Mouse (Mus musculus): ENCODE results near the gene Hmgcs1. TPM values are rescaled to one million over a fixed set of nuclear protein-coding genes. Genes with fewer than 3 reads are reported as not detected.
A peak's percentile ranks its signal among the peaks of the same experiment; 100 is the strongest.

Gene Hmgcs1
- polyA plus RNA-seq, 1 experiment from 2014 or later: 167 TPM

DNA sequence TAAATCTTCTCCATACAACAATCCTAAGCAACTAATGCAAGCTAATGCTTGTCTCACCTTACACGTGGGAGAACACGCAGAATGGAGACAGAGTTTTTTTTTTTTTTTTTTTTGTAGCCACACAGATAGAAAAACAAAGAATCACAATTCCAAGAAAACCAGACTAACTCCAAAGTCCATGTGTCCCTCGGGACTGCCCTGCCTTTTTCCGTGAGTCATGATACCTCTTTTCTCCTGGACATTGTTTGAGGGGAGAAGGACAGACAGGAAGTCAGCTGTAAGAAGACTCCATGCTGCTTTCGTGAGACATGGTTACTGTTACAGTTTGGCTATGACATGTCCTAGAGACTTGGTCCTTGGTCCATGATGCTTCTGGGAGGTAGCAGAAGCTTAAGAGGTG lies 33.2 kb downstream of the Hmgcs1 start:
- Histone ChIP-seq H3K9ac (no peak overlapping the region), H3K36me3 (replicated peaks) (no peaks in the 10 kb centered on the region), H3K9me3 (replicated peaks) (no peaks in the 10 kb centered on the region), H3K27ac (replicated peaks) (no peak overlapping the region), H3K4me2 (no peak overlapping the region), H3K27me3 (no peaks in the 10 kb centered on the region), H3K4me3 (replicated peaks) (no peak overlapping the region), H3K4me1 (replicated peaks) (no peaks in the 10 kb centered on the region)
- 56% methylated on average over 5 of the region's 5 CpGs for WGBS (ENCODE audit: insufficient replicate concordance)
- no peak for ATAC-seq (ENCODE audit: insufficient read depth)

DNA sequence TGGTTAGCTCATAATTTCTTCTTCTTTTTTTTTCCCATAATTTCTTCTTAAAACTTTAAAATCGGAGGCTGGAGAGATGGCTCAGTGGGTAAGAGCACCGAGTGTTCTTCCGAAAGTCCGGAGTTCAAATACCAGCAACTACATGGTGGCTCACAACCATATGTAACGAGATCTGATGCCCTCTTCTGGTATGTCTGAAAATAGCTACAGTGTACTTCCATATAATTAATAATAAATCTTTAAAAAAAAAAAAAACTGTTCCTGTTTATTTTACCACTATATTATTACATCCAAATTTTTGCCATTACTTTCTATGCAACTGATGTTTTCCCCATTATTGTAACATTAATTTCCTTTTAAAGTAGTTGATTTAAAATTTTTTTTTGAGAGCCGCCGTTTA lies 34.4 kb downstream of the Hmgcs1 start:
- no peak overlapping the region for H3K9ac ChIP-seq
- H3K9me3 ChIP-seq (replicated peaks): no peaks in the 10 kb centered on the region
- no peak for ATAC-seq (ENCODE audit: insufficient read depth)

DNA sequence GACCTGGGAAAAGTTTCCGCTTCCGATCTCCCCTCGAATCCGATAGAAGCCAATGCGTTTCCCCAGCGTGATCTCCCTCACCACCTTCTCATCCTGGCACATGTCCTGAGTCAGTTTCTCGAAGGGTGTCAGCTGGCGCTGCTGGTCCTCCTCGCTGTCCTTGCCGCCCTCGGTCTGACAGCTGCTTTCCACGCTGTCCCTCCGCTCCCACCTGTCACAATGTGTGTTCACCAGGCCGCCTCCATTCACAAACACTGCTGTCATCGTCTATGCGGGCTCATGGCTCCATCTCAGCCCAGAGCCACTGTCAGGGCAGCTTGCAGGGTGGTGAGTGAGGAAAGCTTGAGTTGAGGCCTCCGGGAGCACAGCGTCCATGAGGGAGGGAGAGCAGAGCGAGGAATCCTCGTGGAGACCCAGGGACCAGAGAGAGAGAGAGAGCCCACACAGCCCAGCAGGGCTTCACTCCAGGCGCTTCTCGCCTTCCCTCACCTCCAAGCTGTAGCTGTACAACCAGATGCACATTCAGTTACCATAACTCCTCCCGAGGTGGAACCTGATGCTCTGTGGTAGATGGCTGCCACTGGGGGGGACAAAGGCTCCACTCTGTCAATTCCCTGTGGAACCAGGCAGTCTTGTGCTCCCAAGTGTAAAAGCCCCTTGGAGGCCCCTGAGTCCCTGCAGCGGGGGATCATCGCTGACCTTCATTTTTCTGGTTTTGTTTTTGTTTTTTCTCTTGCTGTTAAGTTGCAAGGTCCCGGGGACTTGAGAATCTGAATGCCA lies 37.6 kb downstream of the Hmgcs1 start:
- no peak overlapping the region for H3K4me3 ChIP-seq (replicated peaks)
- H3K9ac ChIP-seq: no peak overlapping the region
- no peaks in the 10 kb centered on the region for H3K9me3 ChIP-seq (replicated peaks)
- no peaks in the 10 kb centered on the region for H3K4me1 ChIP-seq (replicated peaks)
- 69% methylated on average over 26 of the region's 26 CpGs for WGBS (ENCODE audit: insufficient replicate concordance)
- no peak overlapping the region for H3K27ac ChIP-seq (replicated peaks)
- H3K36me3 ChIP-seq (replicated peaks): no peaks in the 10 kb centered on the region
- H3K27me3 ChIP-seq: no peaks in the 10 kb centered on the region
- ATAC-seq (ENCODE audit: insufficient read depth): no peak
- H3K4me2 ChIP-seq: no peak overlapping the region

More for the DNA sequence above, 34.4 kb downstream of the Hmgcs1 start:
- H3K4me3 ChIP-seq (replicated peaks): no peak overlapping the region
- H3K27me3 ChIP-seq: no peaks in the 10 kb centered on the region
- H3K36me3 ChIP-seq (replicated peaks): no peaks in the 10 kb centered on the region
- 62% methylated on average over 7 of the region's 7 CpGs for WGBS (ENCODE audit: insufficient replicate concordance)
- no peaks in the 10 kb centered on the region for H3K4me1 ChIP-seq (replicated peaks)
- H3K4me2 ChIP-seq: no peak overlapping the region
- no peak overlapping the region for H3K27ac ChIP-seq (replicated peaks)

DNA sequence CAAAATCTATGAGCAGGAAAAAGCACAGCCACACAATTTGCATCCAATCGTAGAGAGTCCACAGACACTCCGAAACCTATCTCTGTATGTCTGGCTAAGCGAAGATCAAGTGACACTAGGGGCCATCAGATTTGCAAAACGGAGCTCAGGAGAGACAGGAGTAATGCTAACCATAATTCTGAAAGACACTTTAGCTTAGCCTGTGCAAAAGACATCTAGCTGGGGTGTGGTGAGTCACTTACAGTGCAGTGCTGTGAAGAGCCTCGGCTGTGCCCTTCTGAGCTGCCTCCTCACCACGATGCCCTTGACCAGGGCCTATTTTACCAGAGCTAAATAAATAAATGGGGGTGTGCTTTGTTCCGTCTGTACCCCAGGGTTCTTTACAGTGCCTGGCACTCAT lies 39.2 kb downstream of the Hmgcs1 start:
- H3K27me3 ChIP-seq: no peaks in the 10 kb centered on the region
- H3K9me3 ChIP-seq (replicated peaks): no peaks in the 10 kb centered on the region
- no peaks in the 10 kb centered on the region for H3K4me1 ChIP-seq (replicated peaks)
- WGBS (ENCODE audit: insufficient replicate concordance): 62% methylated on average over 7 of the region's 7 CpGs
- no peak overlapping the region for H3K4me3 ChIP-seq (replicated peaks)
- H3K4me2 ChIP-seq: no peak overlapping the region
- ATAC-seq (ENCODE audit: insufficient read depth): no peak
- no peak overlapping the region for H3K27ac ChIP-seq (replicated peaks)
- no peak overlapping the region for H3K9ac ChIP-seq
- no peaks in the 10 kb centered on the region for H3K36me3 ChIP-seq (replicated peaks)

DNA sequence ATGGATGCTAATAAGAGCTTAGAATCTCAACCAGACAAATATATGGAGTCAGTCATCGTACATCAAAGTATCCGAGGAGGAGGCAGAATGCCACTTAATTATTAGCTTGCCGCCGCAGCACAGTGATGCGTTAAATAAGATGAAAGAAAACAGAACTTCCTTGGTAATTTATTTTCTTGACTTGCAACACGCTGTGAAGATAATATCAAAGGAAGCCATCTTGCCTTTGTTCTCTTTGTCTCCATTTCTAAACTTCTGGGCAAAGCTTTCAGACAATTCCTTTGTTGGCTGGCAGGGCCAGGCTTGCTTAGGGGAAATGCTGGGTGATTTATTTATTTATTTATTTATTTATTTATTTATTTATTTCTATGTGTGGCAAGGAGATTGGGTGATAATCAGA lies 41.3 kb downstream of the Hmgcs1 start:
- no peak for ATAC-seq (ENCODE audit: insufficient read depth)
- Histone ChIP-seq H3K27ac (replicated peaks) (no peak overlapping the region), H3K4me3 (replicated peaks) (no peak overlapping the region), H3K27me3 (no peaks in the 10 kb centered on the region), H3K36me3 (replicated peaks) (no peaks in the 10 kb centered on the region), H3K9ac (no peak overlapping the region), H3K4me1 (replicated peaks) (no peaks in the 10 kb centered on the region), H3K4me2 (no peak overlapping the region), H3K9me3 (replicated peaks) (no peaks in the 10 kb centered on the region)
- WGBS (ENCODE audit: insufficient replicate concordance): 54% methylated on average over 6 of the region's 6 CpGs

DNA sequence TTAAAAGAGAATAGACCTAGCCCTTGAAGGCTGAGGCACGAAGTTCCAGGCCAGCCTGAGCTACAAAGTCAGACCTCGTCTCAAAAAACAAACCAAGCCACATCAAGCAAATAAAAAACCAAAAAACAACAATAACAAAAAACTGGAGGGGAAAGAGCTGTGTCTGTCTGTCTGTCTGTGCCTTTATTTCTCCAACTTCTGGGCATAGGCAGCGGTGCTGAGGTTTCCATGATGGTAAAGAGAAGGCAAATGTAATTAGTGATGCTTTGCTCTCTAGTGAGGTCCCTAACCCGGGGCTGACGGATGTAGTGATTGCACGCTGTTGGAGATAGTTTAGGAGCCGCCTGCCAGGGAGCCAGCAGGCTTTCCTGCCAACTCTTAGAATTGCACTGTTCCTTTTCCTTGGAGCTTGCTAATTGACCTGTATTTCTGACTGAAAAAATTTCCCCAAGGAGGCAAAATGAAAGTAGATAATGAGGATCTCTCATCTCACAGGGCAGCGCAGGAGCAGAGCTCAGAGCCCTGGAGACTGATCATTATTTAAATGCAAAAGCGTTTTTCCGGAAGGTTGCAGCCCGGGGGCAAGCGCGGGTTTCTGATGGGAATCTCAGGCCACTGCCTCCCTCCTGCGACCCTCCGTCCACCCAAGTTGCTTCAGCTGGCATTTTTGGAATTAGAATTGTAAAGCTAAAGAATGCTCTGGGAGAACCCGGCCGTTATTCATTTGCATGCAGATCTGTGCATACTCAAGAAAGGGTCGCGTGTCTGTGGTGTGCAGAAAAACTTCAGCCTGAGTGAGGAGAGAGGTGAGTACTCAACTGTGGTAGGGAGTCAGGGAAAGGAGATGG lies 51.4 kb downstream of the Hmgcs1 start:
- Histone ChIP-seq H3K4me1 (replicated peaks) (peaks cover 4% of the 10 kb centered on the region; the same call in 1 of the 2 replicates), H3K36me3 (replicated peaks) (no peaks in the 10 kb centered on the region), H3K27ac (replicated peaks) (no peak overlapping the region), H3K4me2 (peak overlapping the region; percentile 50), H3K4me3 (replicated peaks) (0 out of 2 replicates have a peak overlapping the region, but pooled peaks have one; percentile 1), H3K27me3 (no peaks in the 10 kb centered on the region), H3K9ac (no peak overlapping the region), H3K9me3 (replicated peaks) (no peaks in the 10 kb centered on the region)
- ATAC-seq (ENCODE audit: insufficient read depth): no peak
- 18% methylated on average over 19 of the region's 19 CpGs for WGBS (ENCODE audit: insufficient replicate concordance)

DNA sequence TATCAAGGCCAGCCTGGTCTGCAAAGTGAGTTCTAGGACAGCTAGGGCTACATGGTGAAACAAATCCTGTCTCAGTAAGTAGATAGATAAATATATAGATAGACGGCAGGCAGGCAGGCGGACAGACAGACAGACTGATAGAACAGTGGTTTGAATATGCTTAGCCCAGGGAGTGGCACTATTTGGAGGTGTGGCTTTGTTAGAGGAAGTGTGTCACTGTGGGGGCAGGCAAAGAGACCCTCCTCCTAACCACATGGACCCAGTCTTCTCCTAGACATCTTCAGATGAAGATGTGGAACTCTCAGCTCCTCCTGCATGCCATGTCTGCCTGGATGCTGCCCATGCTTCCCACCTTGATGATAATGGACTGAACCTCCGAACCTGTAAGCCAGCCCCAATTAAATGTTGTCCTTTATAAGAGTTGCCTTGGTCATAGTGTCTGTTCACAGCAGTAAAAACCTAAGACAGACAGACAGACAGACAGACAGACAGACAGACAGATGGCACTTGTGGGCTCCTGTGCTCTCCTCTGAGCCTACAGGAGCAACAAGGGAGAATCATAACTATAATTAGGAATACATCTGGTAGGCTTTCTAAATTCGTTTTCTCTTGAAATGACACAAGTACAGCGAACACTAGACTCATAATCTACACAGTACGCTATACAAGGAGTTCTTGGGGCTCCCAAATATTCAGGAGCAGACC lies 52.7 kb downstream of the Hmgcs1 start:
- Histone ChIP-seq H3K27ac (replicated peaks) (no peak overlapping the region), H3K27me3 (no peaks in the 10 kb centered on the region), H3K4me1 (replicated peaks) (peaks cover 4% of the 10 kb centered on the region; the same call in 1 of the 2 replicates), H3K9me3 (replicated peaks) (no peaks in the 10 kb centered on the region), H3K4me2 (no peak overlapping the region), H3K9ac (no peak overlapping the region), H3K4me3 (replicated peaks) (no peak overlapping the region), H3K36me3 (replicated peaks) (no peaks in the 10 kb centered on the region)
- 46% methylated on average over 6 of the region's 6 CpGs for WGBS (ENCODE audit: insufficient replicate concordance)
- ATAC-seq (ENCODE audit: insufficient read depth): no peak

DNA sequence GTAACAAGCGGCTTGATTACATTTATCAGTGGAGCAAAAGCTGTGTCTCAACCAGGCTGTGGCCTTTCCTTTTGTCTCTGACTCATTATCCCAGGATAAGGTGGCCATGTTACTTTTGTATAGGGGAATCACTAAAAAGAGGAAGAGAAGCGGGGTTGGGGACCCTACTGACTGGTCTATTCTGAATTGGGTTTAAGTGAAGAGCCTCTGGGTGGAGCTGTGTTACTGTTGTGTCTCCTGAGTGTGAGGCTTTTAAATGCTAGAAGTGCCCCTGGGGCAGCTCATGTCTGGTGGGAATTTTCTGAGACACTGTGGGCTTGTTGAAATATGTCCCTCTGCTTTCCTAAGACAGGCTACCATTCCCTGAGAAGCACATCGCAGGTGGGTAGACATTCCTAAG lies 53.3 kb downstream of the Hmgcs1 start:
- Histone ChIP-seq H3K4me2 (no peak overlapping the region), H3K27ac (replicated peaks) (no peak overlapping the region), H3K4me3 (replicated peaks) (no peak overlapping the region), H3K4me1 (replicated peaks) (peaks cover 4% of the 10 kb centered on the region; the same call in 1 of the 2 replicates), H3K27me3 (no peaks in the 10 kb centered on the region), H3K36me3 (replicated peaks) (no peaks in the 10 kb centered on the region), H3K9me3 (replicated peaks) (no peaks in the 10 kb centered on the region), H3K9ac (no peak overlapping the region)
- 48% methylated on average over 3 of the region's 3 CpGs for WGBS (ENCODE audit: insufficient replicate concordance)
- ATAC-seq (ENCODE audit: insufficient read depth): no peak

DNA sequence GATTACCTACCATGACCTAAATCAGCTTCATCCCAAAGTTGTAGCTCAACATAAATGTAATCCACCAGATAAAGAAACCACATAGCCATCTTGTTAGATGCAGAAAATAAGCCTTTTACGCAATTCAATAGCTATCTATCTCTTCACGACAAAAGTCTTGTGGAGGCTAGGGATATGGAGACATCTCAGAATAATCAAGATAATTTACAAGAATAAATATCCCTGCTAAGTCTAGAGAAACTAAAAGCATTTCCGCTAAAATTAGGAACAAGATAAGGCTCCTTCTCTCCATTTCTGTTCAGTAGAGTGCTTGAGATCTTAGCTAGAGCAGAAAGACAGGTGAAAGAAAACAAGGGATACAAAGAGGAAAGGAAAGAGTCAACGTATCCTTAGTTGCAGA lies 56.8 kb downstream of the Hmgcs1 start:
- Histone ChIP-seq H3K9ac (no peak overlapping the region), H3K4me2 (no peak overlapping the region), H3K9me3 (replicated peaks) (no peaks in the 10 kb centered on the region), H3K27ac (replicated peaks) (no peak overlapping the region), H3K4me3 (replicated peaks) (no peak overlapping the region), H3K36me3 (replicated peaks) (no peaks in the 10 kb centered on the region), H3K27me3 (no peaks in the 10 kb centered on the region), H3K4me1 (replicated peaks) (peaks cover 1% of the 10 kb centered on the region; the same call in 1 of the 2 replicates)
- no peak for ATAC-seq (ENCODE audit: insufficient read depth)
- WGBS (ENCODE audit: insufficient replicate concordance): 61% methylated on average over 4 of the region's 4 CpGs

DNA sequence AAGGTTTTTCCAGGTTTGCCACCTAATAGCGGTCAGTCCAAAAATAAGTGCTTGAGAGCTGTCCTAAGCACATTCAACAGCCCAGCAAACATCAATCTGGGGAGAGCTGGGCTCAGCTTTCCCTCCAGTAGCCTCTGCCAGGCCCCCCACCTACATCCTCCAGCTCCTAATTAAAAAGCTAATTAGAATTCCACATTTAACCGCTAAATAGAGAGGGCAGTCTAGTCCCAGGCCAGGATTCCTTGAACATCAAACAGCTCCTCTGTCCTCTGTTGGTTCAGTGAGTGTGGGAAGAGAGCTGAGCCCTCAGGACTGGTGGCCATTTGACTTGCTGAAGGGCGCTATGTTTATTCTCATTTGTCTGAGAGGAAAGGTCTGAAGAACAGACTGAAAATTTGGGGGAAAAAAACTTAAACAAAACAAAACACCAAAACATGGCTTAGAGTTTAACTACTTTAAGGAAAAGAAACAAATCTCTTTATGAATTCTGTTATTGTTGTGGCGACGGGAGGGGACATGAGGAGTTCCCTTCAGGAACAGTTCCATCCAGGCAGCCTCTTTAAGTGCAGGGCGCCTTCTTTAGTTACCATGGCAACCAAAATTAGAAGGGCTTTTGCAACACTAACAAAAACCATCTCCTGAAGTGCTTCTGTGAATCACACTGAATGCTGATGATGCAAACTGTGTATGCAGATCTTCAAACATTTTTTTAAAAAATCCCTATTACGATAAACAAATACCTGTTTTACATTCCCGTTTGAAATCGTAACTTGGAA lies 63.9 kb downstream of the Hmgcs1 start:
- Histone ChIP-seq H3K36me3 (replicated peaks) (no peaks in the 10 kb centered on the region), H3K4me1 (replicated peaks) (peaks cover 13% of the 10 kb centered on the region; the same call in 1 of the 2 replicates), H3K4me3 (replicated peaks) (no peak overlapping the region), H3K9me3 (replicated peaks) (no peaks in the 10 kb centered on the region), H3K27me3 (peaks cover 17% of the 10 kb centered on the region), H3K9ac (no peak overlapping the region), H3K27ac (replicated peaks) (no peak overlapping the region), H3K4me2 (no peak overlapping the region)
- no peak for ATAC-seq (ENCODE audit: insufficient read depth)
- WGBS (ENCODE audit: insufficient replicate concordance): 56% methylated on average over 9 of the region's 9 CpGs

Data from liver, embryonic 15.5 days (tissue).